Mouse (Mus musculus): ENCODE measurements at regions not wholly inside any gene's neighbourhood (a gene's known extent, or its start where the extent isn't known, plus 50 kb on each side); places are given as distances from the start of the nearest gene placed in this dataset.

- DNase-seq, result no peak
Measured at GRCm38 (mm10) chr4:87665149-87665548, 368.0 kb downstream of the Mllt3 start.

GRCm38 (mm10) chr4:87662876-87663275 is 370.3 kb downstream of the Mllt3 start:
- no peak for DNase-seq

GRCm38 (mm10) chr4:87658316-87658715 is 374.8 kb downstream of the Mllt3 start:
- DNase-seq, result no peak

- no peak for DNase-seq
Measured at GRCm38 (mm10) chr4:87657855-87658254, 375.3 kb downstream of the Mllt3 start.

GRCm38 (mm10) chr4:87653440-87654165 is 379.6 kb downstream of the Mllt3 start:
- no peak for DNase-seq

- DNase-seq, result no peak
Measured at GRCm38 (mm10) chr4:87652314-87652934, 380.7 kb downstream of the Mllt3 start.

- no peak for DNase-seq
Measured at GRCm38 (mm10) chr4:87651275-87651674, 381.9 kb downstream of the Mllt3 start.

- peak; percentile 42 for DNase-seq
Measured at GRCm38 (mm10) chr4:87650837-87651236, 382.3 kb downstream of the Mllt3 start.

- no peak for DNase-seq
Measured at GRCm38 (mm10) chr4:87650393-87650792, 382.8 kb downstream of the Mllt3 start.

- DNase-seq, result no peak
Measured at GRCm38 (mm10) chr4:87648919-87649318, 384.2 kb downstream of the Mllt3 start.

GRCm38 (mm10) chr4:87647932-87648911 is 384.9 kb downstream of the Mllt3 start:
- peak; percentile 59 for DNase-seq

GRCm38 (mm10) chr4:87642002-87642401 is 391.2 kb downstream of the Mllt3 start:
- no peak for DNase-seq

GRCm38 (mm10) chr4:87641551-87641950 is 391.6 kb downstream of the Mllt3 start:
- DNase-seq, result no peak

- DNase-seq, result no peak
Measured at GRCm38 (mm10) chr4:87638380-87638646, 394.9 kb downstream of the Mllt3 start.

GRCm38 (mm10) chr4:87637629-87638379 is 395.4 kb downstream of the Mllt3 start:
- no peak for DNase-seq

GRCm38 (mm10) chr4:87611116-87611515 is 380.8 kb upstream of the Slc24a2 start:
- DNase-seq, result no peak

GRCm38 (mm10) chr4:87593644-87594043 is 363.4 kb upstream of the Slc24a2 start:
- no peak for DNase-seq

- no peak for DNase-seq
Measured at GRCm38 (mm10) chr4:87590797-87591196, 360.5 kb upstream of the Slc24a2 start.

GRCm38 (mm10) chr4:87578164-87578563 is 347.9 kb upstream of the Slc24a2 start:
- DNase-seq, result no peak

GRCm38 (mm10) chr4:87570950-87571349 is 340.7 kb upstream of the Slc24a2 start:
- DNase-seq, result no peak

GRCm38 (mm10) chr4:87570470-87570891 is 340.2 kb upstream of the Slc24a2 start:
- DNase-seq, result no peak

- DNase-seq, result no peak
Measured at GRCm38 (mm10) chr4:87566616-87567015, 336.3 kb upstream of the Slc24a2 start.

- DNase-seq, result no peak
Measured at GRCm38 (mm10) chr4:87554912-87555311, 324.6 kb upstream of the Slc24a2 start.

Measured in heart, postnatal 4 days (tissue).